Mouse (Mus musculus): ENCODE measurements around the gene Arl6ip5.
A peak's percentile ranks its signal among the peaks of the same experiment; 100 is the strongest.
"Not testable (repeated sequence)": the region's sequence is repeated elsewhere in the genome, so short reads cannot be mapped to it uniquely, and the experiment has no call there.

Gene Arl6ip5

GRCm38 (mm10) chr6:97223566-97223965 is 13.1 kb downstream of the Arl6ip5 start:
- DNase-seq (ENCODE audit: low spot score): no peak

DNA sequence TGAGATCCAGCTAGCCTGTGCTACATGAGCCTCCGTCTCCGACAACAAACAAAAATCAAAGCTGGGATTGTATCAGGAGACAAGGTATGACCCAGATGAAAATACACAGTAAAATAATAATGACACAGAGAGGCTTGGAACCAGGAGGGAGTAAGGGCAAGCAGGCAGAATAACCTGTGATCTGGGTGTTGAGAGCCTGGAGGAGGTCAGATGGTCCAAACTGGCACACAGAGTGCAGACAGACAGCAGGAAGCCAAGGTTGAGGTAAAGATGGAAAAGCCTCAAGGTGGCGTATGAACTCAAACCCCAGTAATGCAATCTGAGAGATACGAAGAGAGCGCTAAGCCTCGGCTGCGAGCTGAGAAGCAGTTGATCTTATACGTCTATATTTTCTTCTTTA is 14.0 kb downstream of the Arl6ip5 start:
- no peak for DNase-seq (ENCODE audit: low spot score)

DNA sequence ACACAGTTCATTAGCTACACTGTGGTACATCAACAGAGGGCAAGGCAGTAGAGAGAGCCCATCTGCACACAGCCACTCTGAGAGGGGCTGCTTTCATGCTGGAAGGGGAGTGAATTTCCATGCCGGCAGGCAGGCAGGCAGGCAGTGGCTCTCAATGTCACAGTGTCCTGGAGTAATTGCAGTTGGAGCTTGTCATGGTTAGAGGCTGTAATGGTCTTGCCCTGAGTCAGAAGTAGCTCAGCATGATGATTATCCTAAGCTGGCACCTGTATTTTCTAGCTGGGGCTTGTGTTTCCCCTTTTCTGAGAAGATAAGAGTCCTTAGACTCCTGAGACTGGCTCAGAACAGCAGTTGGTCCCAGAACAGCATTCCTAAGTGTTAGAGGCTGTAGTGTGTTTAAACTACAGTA is 15.6 kb downstream of the Arl6ip5 start:
- DNase-seq (ENCODE audit: low spot score): no peak

GRCm38 (mm10) chr6:97227067-97227847 is 16.8 kb downstream of the Arl6ip5 start:
- no peak for DNase-seq (ENCODE audit: low spot score)

DNA sequence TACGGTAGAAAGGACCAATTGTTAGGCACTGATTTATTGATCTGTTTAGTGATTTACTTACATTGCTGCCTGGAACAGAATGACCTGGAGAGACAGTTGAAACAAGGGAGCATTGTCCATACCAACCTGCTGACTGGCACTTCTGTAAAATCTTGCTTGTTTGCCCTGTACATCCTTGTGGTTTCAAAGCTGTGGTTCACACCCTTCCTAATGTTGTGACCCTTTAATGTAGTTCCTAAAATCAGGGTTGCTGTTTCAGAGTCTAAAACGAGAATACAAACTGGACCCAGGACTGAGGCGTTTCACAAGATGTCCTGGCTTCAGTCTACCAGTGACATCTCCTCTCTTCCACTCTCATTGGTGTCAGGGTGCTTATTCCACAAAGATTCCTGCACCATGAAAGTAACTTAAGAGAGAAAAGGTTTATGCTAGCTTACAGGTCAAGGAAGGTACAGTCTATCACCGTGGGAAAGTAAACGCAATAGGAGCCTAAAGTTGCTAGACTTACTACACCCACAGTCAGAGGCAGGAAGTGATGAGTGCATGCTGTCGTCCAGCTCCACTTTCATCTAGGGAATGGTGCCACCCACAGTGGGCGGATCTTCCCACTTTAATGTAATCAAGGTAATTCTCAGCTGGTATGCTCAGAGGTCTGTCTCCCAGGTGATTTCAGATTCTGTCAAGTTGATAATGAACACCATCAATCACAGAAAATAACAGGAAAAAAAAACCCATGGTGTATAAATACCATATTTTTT is 24.6 kb downstream of the Arl6ip5 start:
- DNase-seq (ENCODE audit: low spot score): no peak

DNA sequence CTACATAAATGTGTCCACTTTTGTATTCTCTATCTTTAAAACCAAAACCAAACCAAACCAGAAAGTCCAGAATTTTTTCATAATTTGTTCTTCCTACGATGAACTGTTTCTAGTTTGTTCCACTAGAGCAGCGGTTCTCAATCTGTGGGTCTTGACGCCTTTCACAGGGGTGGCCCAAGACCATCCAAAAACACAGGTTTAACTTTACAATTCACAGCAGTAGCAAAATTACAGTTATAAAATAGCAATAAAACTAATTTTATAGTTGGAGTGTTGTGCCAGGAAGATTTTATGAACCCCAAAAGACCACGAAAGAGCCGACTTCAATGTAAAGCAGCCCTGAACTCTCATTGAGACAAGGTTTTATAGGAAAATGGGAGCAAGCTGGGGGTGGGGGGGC is 25.6 kb downstream of the Arl6ip5 start:
- DNase-seq (ENCODE audit: low spot score): no peak

- DNase-seq (ENCODE audit: low spot score): no peak
These were observed 28.9 kb downstream of the Arl6ip5 start for GRCm38 (mm10) chr6:97239360-97239759.

- DNase-seq (ENCODE audit: low spot score): no peak
These were observed 29.6 kb downstream of the Arl6ip5 start for GRCm38 (mm10) chr6:97240092-97240491.

GRCm38 (mm10) chr6:97242522-97242921 is 32.0 kb downstream of the Arl6ip5 start:
- DNase-seq (ENCODE audit: low spot score): no peak

DNA sequence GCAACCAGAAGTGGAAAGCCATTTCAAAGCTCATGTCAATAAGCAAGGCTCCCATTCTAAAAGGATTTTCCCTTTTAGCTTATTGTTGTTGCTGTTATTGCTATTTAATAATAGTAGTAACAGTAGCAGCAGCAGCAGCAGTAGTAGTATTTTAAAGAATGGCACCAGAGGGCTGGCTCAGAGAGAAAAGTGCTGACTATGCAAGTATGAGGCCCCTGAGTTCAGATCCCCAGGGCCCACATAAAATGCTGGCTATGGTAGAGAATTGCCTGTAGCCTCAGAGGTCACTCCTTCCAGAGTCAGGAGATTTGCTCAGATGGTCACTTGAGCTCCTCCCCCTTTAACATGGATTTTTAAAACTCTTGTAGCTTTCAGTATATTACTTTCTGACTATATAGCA is 34.7 kb downstream of the Arl6ip5 start:
- DNase-seq (ENCODE audit: low spot score): no peak

- peak; percentile 25 for DNase-seq (ENCODE audit: low spot score)
These were observed 40.5 kb downstream of the Arl6ip5 start for GRCm38 (mm10) chr6:97250966-97251365.

DNA sequence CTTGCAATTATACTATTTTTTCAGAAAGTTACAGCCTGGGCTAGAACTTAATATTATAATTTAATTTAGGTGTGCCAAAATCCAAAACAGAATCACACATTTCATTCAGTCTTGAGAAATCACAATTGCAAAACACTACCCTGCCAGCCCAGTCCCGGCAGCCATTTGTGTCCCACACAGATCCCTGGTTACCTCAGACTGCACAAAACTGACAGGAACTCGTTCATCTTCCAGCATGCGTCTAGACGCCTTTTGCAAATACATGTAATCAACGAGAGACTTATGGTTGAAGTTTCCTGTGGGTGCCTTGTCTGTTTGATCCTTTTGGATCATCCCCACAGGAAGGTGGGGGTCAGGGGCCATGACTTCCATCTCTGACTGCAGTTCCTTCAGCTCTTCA is 41.6 kb downstream of the Arl6ip5 start:
- no peak for DNase-seq (ENCODE audit: low spot score)

- peak; percentile 22 for DNase-seq (ENCODE audit: low spot score)
These were observed 42.3 kb downstream of the Arl6ip5 start, which contains the start of gene Lmod3 for GRCm38 (mm10) chr6:97252711-97253221. Gene Lmod3, minus strand, starts transcription at chr6:97252759.

GRCm38 (mm10) chr6:97258489-97258888 is 48.0 kb downstream of the Arl6ip5 start:
- DNase-seq (ENCODE audit: low spot score): no peak

GRCm38 (mm10) chr6:97259926-97260325 is 49.4 kb downstream of the Arl6ip5 start:
- DNase-seq (ENCODE audit: low spot score): not testable (repeated sequence)

DNA sequence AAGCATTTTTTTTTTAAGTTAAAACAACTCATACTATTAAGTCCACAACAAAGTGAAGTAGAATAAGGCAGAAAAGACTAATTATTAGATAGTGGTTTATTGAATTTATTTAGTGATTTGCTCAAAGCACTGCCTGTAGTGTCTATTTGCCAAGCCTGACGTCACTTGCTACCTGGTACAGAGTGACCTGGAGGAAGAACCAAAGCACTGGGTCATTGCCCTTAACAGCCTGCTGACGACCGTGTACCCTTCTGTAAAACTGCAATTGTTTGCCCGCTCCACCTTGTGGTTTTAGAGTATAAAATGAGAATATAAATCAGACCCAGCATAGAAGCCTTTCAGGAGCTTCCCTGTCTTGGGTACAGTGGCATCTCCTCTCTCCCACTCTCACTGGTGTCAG is 51.7 kb downstream of the Arl6ip5 start:
- DNase-seq (ENCODE audit: low spot score): no peak

DNA sequence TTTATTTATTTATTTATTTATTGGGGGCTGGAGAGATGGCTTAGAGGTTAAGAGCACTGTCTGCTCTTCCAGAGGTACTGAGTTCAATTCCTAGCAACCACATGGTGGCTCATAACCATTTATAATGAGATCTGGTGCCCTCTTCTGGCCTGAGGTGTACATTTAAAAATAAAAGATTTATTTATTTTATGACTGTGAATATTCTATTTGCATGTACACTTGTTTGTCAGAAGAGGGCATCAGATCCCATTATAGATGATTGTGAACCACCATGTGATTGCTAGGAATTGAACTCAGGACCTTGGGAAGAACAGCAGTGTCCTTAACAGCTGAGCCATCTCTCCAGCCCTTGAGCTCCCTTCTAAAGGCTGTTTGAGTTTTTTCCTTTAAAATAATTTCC is 53.3 kb downstream of the Arl6ip5 start:
- DNase-seq (ENCODE audit: low spot score): not testable (repeated sequence)

DNA sequence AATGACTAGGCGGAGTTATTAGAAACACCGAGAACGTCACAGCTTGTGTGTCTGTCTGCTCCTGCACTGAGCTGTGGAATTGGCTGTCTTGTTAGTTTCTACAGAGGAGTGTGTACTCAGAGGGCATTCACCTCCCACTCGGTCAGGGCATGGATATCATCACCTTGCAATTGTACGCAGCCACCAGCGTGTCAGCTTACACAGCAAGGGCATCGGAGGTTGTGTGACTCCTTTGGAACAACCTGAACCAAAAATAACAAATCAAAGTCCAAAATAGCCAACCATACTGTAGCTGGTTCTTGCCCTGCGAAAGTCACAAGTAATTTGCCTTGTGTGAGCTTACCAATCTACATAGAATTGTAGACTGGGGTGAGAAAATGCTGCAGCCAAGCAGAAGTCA is 54.8 kb downstream of the Arl6ip5 start:
- DNase-seq (ENCODE audit: low spot score): no peak

DNA sequence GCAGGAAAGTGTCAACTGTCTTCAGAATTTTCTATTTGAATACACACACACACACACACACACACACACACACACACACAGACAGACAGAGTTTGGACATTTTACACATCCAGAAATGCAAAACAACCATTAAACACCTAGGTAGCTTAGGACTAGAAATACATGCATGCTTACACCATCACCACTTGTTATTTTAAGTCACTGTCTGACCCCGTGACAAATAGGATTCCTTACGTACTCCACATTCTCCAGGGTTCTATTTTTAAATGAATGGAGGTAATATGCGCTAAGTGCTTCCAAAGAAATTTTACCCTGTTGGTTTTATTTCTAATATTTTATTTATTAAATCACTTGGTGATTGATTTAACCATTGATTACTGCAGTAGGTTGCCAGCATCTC is 55.2 kb downstream of the Arl6ip5 start:
- no peak for DNase-seq (ENCODE audit: low spot score)

DNA sequence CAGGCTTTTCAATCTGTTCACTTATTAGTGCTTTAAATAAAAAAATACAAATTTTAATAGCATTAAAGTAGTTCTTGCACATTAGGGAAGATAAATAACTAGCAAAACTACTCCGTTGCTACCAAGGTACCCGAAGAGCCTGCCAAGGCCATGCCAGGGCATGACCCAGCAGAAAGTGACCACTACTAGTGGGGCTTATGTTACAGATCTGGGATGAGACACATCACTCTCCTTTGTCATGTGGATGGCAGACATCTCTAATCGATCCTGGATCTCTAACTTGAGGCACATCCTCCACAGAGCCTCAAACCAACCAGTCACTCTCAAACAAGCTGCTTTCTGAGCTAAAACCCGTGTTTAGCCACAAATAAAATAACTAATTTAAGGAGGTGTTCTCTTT is 56.2 kb downstream of the Arl6ip5 start:
- DNase-seq (ENCODE audit: low spot score): no peak

- DNase-seq (ENCODE audit: low spot score): no peak
These were observed 56.6 kb downstream of the Arl6ip5 start for GRCm38 (mm10) chr6:97267132-97267531.

DNA sequence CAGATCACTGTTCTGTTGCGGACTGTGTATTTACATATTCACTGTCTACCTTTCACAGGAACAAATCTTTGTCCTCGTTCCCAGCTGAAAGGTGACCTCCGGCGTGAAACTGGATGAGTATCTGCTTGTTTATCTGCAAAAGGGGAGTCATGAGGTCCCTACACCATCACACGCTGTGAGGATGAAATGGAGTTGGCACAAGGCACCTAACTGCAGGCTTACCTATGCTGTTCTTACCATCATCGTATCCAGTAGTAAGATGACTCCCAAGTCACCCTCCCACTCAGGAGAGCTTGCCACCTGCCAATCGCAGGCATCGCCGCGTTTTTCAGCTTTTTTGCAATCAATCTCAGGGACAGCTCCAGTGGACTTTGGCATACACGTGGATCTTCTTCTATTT is 59.1 kb downstream of the Arl6ip5 start:
- DNase-seq (ENCODE audit: low spot score): no peak

DNA sequence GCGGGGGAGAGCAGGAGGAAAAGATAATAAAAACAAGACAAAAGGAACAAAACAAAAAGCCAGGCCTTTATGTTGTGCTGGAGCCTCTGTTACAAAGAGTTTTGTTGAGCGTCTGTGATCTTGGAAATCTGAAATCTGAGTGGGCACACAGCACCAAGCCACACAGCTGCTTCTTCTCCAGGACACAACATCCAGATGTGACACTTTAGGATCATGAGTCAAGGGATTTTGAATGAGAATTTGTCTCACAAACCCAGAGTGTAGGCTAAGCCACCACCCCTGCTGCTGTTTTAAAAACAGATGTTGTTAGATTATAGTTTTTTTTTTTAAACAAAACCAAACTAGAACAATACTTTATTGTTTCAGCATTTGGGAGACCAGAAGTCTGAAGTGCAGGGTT is 61.9 kb downstream of the Arl6ip5 start:
- no peak for DNase-seq (ENCODE audit: low spot score)
